Mouse (Mus musculus): ENCODE measurements at regions not wholly inside any gene's neighbourhood (a gene's known extent, or its start where the extent isn't known, plus 50 kb on each side); places are given as distances from the start of the nearest gene placed in this dataset.

DNA sequence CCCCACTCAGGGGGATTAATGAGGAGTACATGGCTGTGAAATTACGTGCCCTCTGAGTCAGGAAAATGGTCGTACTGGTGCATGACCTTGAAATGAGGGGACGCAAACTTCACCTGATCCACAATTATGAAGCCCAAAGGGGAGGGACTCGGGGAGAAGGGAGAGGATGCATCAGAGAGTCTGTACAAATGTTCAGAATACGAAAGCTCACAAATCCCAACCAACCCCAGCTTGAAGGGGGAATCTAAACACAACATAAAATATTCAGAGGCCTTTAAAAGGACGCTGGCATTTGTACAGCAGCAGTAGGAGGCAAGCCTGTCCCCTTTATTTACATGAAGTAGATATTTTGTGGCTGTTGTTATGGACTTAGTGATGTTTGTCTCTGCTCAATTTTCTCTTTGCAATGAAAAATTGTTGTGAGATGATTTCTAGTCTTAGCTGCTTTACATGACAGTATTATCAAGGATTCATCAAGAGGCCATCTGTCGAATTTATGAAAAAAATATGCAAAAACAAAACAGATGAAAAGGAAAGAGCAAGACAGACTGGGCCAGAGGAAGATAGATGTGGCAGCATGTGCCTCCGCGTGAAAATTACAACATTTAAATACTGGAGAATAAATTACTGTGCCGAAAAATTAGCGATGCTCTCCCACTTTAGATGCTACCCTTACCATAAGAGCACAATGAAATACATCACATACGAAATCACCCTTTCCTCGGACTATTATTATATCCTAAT is 695.3 kb downstream of the 1700064H15Rik start:
- H3K27me3 ChIP-seq = no peaks in the 10 kb centered on the region
- no peaks in the 10 kb centered on the region for H3K9me3 ChIP-seq (replicated peaks)
- no peak overlapping the region for H3K9ac ChIP-seq
- WGBS = 62% methylated on average over 13 of the region's 13 CpGs
- H3K4me2 ChIP-seq (replicated peaks) = no peak overlapping the region
- peaks cover 8% of the 10 kb centered on the region; the same call in 1 of the 2 replicates for H3K4me1 ChIP-seq
- H3K36me3 ChIP-seq = no peaks in the 10 kb centered on the region
- no peak for ATAC-seq (ENCODE audit: low FRiP score)
- H3K27ac ChIP-seq = no peak overlapping the region
- H3K4me3 ChIP-seq = no peak overlapping the region

GRCm38 (mm10) chr3:18934891-18935290 is 693.6 kb downstream of the 1700064H15Rik start:
- no peak for ATAC-seq (ENCODE audit: low FRiP score)
- 74% methylated on average over 2 of the region's 2 CpGs for WGBS
- H3K9ac ChIP-seq = no peak overlapping the region
- H3K4me2 ChIP-seq (replicated peaks) = no peak overlapping the region
- 0 out of 2 replicates have a peak, but pooled peaks cover 3% of the 10 kb centered on the region for H3K4me1 ChIP-seq
- H3K27ac ChIP-seq = no peak overlapping the region
- no peaks in the 10 kb centered on the region for H3K27me3 ChIP-seq
- no peaks in the 10 kb centered on the region for H3K36me3 ChIP-seq
- no peak overlapping the region for H3K4me3 ChIP-seq
- H3K9me3 ChIP-seq (replicated peaks) = no peaks in the 10 kb centered on the region

DNA sequence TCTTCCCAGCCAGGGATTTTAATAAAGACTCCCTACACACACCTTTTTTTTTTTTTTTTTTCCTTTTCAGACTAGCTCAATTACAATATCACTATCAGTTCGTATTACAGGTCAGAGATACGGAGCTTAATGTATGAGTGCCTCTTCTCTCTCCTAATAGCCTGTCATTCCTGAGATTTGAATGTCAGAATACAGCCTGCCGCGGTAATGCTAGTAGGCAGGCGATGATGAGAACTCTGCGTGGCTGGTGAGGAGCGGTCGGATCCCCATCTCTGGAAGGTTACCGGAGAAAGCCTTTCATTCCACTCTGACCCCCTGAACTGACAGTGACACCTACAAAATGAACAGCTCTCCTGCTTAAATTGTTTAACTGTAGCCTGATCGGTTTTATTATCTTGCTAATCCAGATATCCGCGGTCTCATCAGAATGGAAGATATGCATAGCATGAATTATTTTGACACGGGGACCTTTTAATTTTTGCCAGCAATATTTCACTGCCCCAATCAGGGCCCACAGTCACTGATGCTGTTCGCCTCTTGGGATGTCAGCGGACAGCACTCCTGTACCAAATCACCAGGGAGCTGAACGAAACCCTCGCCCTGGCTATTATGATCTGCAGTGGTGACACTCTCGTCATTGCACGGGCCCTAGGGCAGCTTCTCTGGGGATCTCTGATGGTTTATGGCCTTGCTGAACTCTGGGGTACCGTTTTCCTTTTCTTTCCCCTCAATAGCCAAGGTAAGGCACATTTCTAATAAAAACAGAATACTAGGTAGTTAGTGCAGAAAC is 690.9 kb downstream of the 1700064H15Rik start:
- H3K4me1 ChIP-seq = 0 out of 2 replicates have a peak, but pooled peaks cover 3% of the 10 kb centered on the region
- no peak overlapping the region for H3K4me2 ChIP-seq (replicated peaks)
- no peaks in the 10 kb centered on the region for H3K36me3 ChIP-seq
- ATAC-seq (ENCODE audit: low FRiP score) = peak; percentile 49; the same call in 1 of the 2 replicates
- H3K9me3 ChIP-seq (replicated peaks) = no peaks in the 10 kb centered on the region
- no peaks in the 10 kb centered on the region for H3K27me3 ChIP-seq
- no peak overlapping the region for H3K4me3 ChIP-seq
- 73% methylated on average over 20 of the region's 20 CpGs for WGBS
- no peak overlapping the region for H3K9ac ChIP-seq
- no peak overlapping the region for H3K27ac ChIP-seq

DNA sequence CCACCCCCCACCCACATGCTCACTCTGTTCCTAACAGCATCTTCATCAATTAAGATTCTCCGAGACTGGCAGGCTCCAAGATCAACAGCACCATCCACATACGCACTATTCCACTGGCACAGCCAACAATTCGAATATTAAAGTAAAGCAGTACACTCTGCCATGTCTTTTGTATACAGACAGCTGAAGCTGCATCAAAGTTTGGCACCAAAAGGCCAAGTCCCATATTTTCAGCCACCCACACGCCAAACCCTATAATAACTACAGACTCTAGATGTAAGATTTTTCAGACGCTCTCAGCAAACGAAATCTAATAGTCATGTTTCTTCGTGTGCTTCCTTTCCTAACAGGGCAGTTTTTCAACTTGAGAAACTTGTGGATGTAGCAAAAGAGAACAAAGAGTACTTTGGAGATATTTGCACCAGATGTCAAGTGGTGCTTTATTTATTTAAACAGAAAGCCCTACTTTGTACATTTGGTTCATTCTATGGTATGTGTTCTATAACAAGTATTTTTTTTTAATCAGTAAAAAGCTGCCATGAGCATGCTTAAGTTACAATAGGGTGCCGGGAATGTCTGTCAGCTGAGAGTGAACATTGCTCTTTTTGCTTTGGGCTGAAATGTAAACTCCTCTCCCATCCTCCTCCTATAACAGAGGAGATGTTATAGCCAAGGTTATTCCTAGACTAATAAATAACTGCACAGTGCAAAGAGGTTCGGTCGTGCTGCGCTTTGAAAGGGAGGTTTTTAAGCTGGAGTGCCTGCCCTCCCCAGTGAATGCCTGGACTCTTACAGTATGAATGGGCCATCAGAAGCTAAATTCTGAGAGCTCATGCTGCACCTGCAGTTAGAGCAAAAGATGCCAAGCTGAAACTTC is 686.9 kb downstream of the 1700064H15Rik start:
- WGBS = 79% methylated on average over 11 of the region's 11 CpGs
- ATAC-seq (ENCODE audit: low FRiP score) = no peak

GRCm38 (mm10) chr3:18960341-18960740 is 668.1 kb downstream of the 1700064H15Rik start:
- Histone ChIP-seq H3K9me3 (replicated peaks) (no peaks in the 10 kb centered on the region), H3K36me3 (no peaks in the 10 kb centered on the region), H3K4me1 (no peaks in the 10 kb centered on the region), H3K9ac (no peak overlapping the region), H3K27ac (no peak overlapping the region), H3K27me3 (no peaks in the 10 kb centered on the region), H3K4me2 (replicated peaks) (no peak overlapping the region), H3K4me3 (no peak overlapping the region)
- no peak for ATAC-seq (ENCODE audit: low FRiP score)
- 92% methylated on average over 1 of the region's 1 CpGs for WGBS

More for the DNA sequence above, 686.9 kb downstream of the 1700064H15Rik start:
- Histone ChIP-seq H3K36me3 (no peaks in the 10 kb centered on the region), H3K9ac (no peak overlapping the region), H3K4me2 (replicated peaks) (no peak overlapping the region), H3K4me3 (no peak overlapping the region), H3K4me1 (0 out of 2 replicates have a peak, but pooled peaks cover 3% of the 10 kb centered on the region), H3K27me3 (no peaks in the 10 kb centered on the region), H3K27ac (no peak overlapping the region), H3K9me3 (replicated peaks) (no peaks in the 10 kb centered on the region)

DNA sequence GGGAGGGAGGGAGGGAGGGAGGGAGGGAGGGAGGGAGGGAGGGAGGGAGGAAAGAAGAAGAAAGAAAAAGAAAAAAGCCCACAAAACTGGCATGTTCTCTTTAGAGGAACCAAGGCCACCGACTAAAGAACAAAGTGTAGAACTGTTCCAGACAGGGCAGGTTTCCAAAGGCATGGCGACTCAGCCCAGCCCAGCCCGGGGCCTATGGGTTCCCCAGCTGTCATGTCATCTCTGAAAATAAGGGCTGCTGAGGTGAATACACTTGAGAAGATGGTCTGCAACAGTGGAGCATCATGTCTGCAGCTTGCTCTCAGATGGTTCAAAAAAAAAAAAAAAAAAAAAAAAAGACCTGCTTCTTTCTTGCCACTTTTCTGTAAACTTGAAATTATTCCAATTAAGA is 639.8 kb downstream of the 1700064H15Rik start:
- Histone ChIP-seq H3K4me3 (no peak overlapping the region), H3K27me3 (no peaks in the 10 kb centered on the region), H3K4me2 (replicated peaks) (no peak overlapping the region), H3K36me3 (no peaks in the 10 kb centered on the region), H3K9ac (no peak overlapping the region), H3K9me3 (replicated peaks) (no peaks in the 10 kb centered on the region), H3K27ac (no peak overlapping the region), H3K4me1 (no peaks in the 10 kb centered on the region)
- WGBS = 91% methylated on average over 3 of the region's 3 CpGs
- ATAC-seq (ENCODE audit: low FRiP score) = no peak

GRCm38 (mm10) chr3:18989577-18990240 is 638.8 kb downstream of the 1700064H15Rik start:
- Histone ChIP-seq H3K36me3 (no peaks in the 10 kb centered on the region), H3K4me1 (no peaks in the 10 kb centered on the region), H3K27ac (no peak overlapping the region), H3K9ac (no peak overlapping the region), H3K27me3 (no peaks in the 10 kb centered on the region), H3K4me3 (no peak overlapping the region), H3K9me3 (replicated peaks) (no peaks in the 10 kb centered on the region), H3K4me2 (replicated peaks) (no peak overlapping the region)
- 69% methylated on average over 13 of the region's 13 CpGs for WGBS
- ATAC-seq (ENCODE audit: low FRiP score) = no peak

- no peak overlapping the region for H3K9ac ChIP-seq
- no peak for ATAC-seq (ENCODE audit: low FRiP score)
- 81% methylated on average over 5 of the region's 5 CpGs for WGBS
Observed at GRCm38 (mm10) chr3:19000179-19000578, 628.3 kb downstream of the 1700064H15Rik start.

DNA sequence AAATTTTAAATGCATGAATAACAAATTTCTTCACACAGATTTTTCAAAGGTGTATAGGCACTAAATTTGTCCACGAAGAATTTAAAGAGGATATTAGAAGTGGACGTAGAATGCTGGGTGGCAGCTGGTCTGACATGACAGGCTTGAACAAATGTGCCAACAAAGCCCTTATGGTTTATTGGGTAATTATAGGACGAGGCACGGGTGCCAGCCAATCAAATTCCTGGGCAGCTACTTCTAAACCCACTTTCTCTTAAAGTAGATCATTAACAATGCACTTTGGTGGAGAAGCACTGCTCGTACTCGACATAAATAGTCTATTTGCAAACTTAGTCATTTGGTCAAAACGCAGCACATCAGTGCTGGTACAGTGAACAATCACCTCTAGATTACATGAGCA is 626.4 kb downstream of the 1700064H15Rik start:
- Histone ChIP-seq H3K9me3 (replicated peaks) (no peaks in the 10 kb centered on the region), H3K36me3 (no peaks in the 10 kb centered on the region), H3K9ac (no peak overlapping the region), H3K4me2 (replicated peaks) (no peak overlapping the region), H3K4me3 (no peak overlapping the region), H3K4me1 (no peaks in the 10 kb centered on the region), H3K27ac (no peak overlapping the region), H3K27me3 (no peaks in the 10 kb centered on the region)
- no peak for ATAC-seq (ENCODE audit: low FRiP score)
- WGBS = 75% methylated on average over 7 of the region's 7 CpGs

More at GRCm38 (mm10) chr3:19000179-19000578, 628.3 kb downstream of the 1700064H15Rik start:
- Histone ChIP-seq H3K27me3 (no peaks in the 10 kb centered on the region), H3K4me1 (no peaks in the 10 kb centered on the region), H3K4me2 (replicated peaks) (no peak overlapping the region), H3K36me3 (no peaks in the 10 kb centered on the region), H3K27ac (no peak overlapping the region), H3K4me3 (no peak overlapping the region), H3K9me3 (replicated peaks) (no peaks in the 10 kb centered on the region)

GRCm38 (mm10) chr3:19004792-19005191 is 623.7 kb downstream of the 1700064H15Rik start:
- 84% methylated on average over 1 of the region's 1 CpGs for whole genome bisulfite sequencing
- H3K36me3 ChIP-seq = no peaks in the 10 kb centered on the region
- H3K27me3 ChIP-seq = no peaks in the 10 kb centered on the region
- no peaks in the 10 kb centered on the region for H3K4me1 ChIP-seq
- no peaks in the 10 kb centered on the region for H3K9me3 ChIP-seq (replicated peaks)
- H3K9ac ChIP-seq = no peak overlapping the region
- H3K4me2 ChIP-seq (replicated peaks) = no peak overlapping the region
- ATAC-seq (ENCODE audit: low FRiP score) = no peak
- no peak overlapping the region for H3K4me3 ChIP-seq
- H3K27ac ChIP-seq = no peak overlapping the region

DNA sequence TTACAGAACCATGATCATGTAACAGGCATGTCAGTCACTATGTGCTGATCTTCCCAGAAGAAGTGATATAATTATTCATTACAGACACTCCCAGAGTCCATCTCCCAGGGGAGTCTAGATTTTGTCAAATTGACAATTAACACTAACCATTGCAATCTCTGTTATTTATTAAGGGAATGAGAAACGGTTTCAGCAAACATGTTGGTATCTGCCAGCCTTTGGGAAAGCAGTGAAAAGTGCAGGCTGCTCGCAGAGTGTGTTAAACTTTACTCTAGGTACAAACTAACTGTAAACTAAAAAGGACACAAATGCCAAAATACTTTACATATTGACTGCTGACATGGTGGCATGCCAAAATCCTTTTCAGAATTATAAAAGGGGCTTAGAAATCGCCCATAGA is 583.9 kb downstream of the 1700064H15Rik start:
- H3K4me2 ChIP-seq (replicated peaks) = no peak overlapping the region
- no peak overlapping the region for H3K27ac ChIP-seq
- H3K4me3 ChIP-seq = no peak overlapping the region
- no peaks in the 10 kb centered on the region for H3K36me3 ChIP-seq
- H3K4me1 ChIP-seq = no peaks in the 10 kb centered on the region
- ATAC-seq (ENCODE audit: low FRiP score) = no peak
- whole genome bisulfite sequencing = 68% methylated on average over 3 of the region's 3 CpGs
- H3K27me3 ChIP-seq = no peaks in the 10 kb centered on the region
- H3K9ac ChIP-seq = no peak overlapping the region
- H3K9me3 ChIP-seq (replicated peaks) = no peaks in the 10 kb centered on the region

All from hindbrain, embryonic 12.5 days (tissue).